Mouse (Mus musculus): ENCODE results near the gene Resp18.

Gene Resp18

GRCm38 (mm10) chr1:75264091-75264880 lies 13.9 kb downstream of the Resp18 start, which contains the start of gene Ptprn:
Ptprn (minus strand) TSS chr1:75264502.
- DNase-seq = peak; percentile 78

GRCm38 (mm10) chr1:75262969-75263951 lies 15.0 kb downstream of the Resp18 start:
- DNase-seq = peak; percentile 51

- DNase-seq = no peak
Measured at GRCm38 (mm10) chr1:75261278-75261677, 16.9 kb downstream of the Resp18 start.

- no peak for DNase-seq
Measured at GRCm38 (mm10) chr1:75255516-75256046, 22.6 kb downstream of the Resp18 start.

GRCm38 (mm10) chr1:75254625-75255013 lies 23.6 kb downstream of the Resp18 start:
- no peak for DNase-seq

- DNase-seq = peak; percentile 90
Measured at GRCm38 (mm10) chr1:75253849-75254624, 24.2 kb downstream of the Resp18 start.

- no peak for DNase-seq
Measured at GRCm38 (mm10) chr1:75253029-75253428, 25.2 kb downstream of the Resp18 start.

GRCm38 (mm10) chr1:75252308-75252707 lies 25.9 kb downstream of the Resp18 start:
- DNase-seq = no peak

GRCm38 (mm10) chr1:75251112-75251970 lies 26.9 kb downstream of the Resp18 start:
- DNase-seq = peak; percentile 87

- no peak for DNase-seq
Measured at GRCm38 (mm10) chr1:75250498-75250897, 27.7 kb downstream of the Resp18 start.

GRCm38 (mm10) chr1:75248041-75248772 lies 30.0 kb downstream of the Resp18 start:
- DNase-seq = no peak

- DNase-seq = no peak
Measured at GRCm38 (mm10) chr1:75247071-75247930, 30.9 kb downstream of the Resp18 start.

- no peak for DNase-seq
Measured at GRCm38 (mm10) chr1:75244836-75245235, 33.4 kb downstream of the Resp18 start.

- DNase-seq = no peak
Measured at GRCm38 (mm10) chr1:75244175-75244826, 33.9 kb downstream of the Resp18 start.

GRCm38 (mm10) chr1:75243411-75243810 lies 34.8 kb downstream of the Resp18 start:
- DNase-seq = no peak

- DNase-seq = no peak
Measured at GRCm38 (mm10) chr1:75239591-75239990, 38.6 kb downstream of the Resp18 start.

GRCm38 (mm10) chr1:75236117-75237050 lies 41.8 kb downstream of the Resp18 start, which contains the start of gene Dnajb2:
Dnajb2 (plus strand) TSS chr1:75236406.
- DNase-seq = peak; percentile 89

GRCm38 (mm10) chr1:75234606-75235005 lies 43.6 kb downstream of the Resp18 start:
- peak; percentile 79 for DNase-seq
